Mouse (Mus musculus) liver, embryonic 11.5 days (tissue): ENCODE measurements around the gene Gfpt2. TPM values are rescaled to one million over a fixed set of nuclear protein-coding genes. Genes with fewer than 3 reads are reported as not detected.
A peak's percentile ranks its signal among the peaks of the same experiment; 100 is the strongest.

Experiments
- ATAC-seq: fragments of 200-750 bp; cut with Nextera tagmentation; replicated peaks from 2 replicates; pipeline ENCODE4 v1.8.0; 2017; ENCODE audit warnings: moderate number of reproducible peaks, mild to moderate bottlenecking, moderate TSS enrichment, moderate library complexity; ENCODE audit not compliant: low FRiP score
- DNase-seq: peaks from one replicate; pipeline ENCODE4 v3.0.0-alpha.2; 2017; ENCODE audit warnings: low spot score
- H3K27ac ChIP-seq: fragments of 300-500 bp; sonication (generic); 2 replicates; pipeline ENCODE4 v1.5.1; 2014; ENCODE audit warnings: mild to moderate bottlenecking, low read depth, low read length, control low read depth
- H3K27me3 ChIP-seq: fragments of 300-500 bp; sonication (generic); replicated peaks from 2 replicates; pipeline ENCODE4 v1.6.1; 2014; ENCODE audit warnings: low read length, mixed read lengths; ENCODE audit not compliant: control insufficient read depth, insufficient read depth
- H3K36me3 ChIP-seq: fragments of 300-500 bp; sonication (generic); 2 replicates; pipeline ENCODE4 v1.6.1; 2014; ENCODE audit warnings: mild to moderate bottlenecking, low read length, moderate library complexity, mixed read lengths; ENCODE audit not compliant: control insufficient read depth, insufficient read depth
- H3K4me1 ChIP-seq: fragments of 300-500 bp; sonication (generic); replicated peaks from 2 replicates; pipeline ENCODE4 v1.6.1; 2014; ENCODE audit warnings: low read length, mixed read lengths; ENCODE audit not compliant: control insufficient read depth, insufficient read depth
- H3K4me2 ChIP-seq: fragments of 300-500 bp; sonication (generic); 2 replicates; pipeline ENCODE4 v1.6.1; 2014; ENCODE audit warnings: mild to moderate bottlenecking, control low read depth, moderate library complexity
- H3K4me3 ChIP-seq: fragments of 300-500 bp; sonication (generic); 2 replicates; pipeline ENCODE4 v1.5.1; 2014; ENCODE audit warnings: low read depth, low read length, control low read depth
- H3K9ac ChIP-seq: fragments of 300-500 bp; sonication (generic); 2 replicates; pipeline ENCODE4 v1.6.1; 2014; ENCODE audit warnings: low read depth, low read length, control low read depth
- H3K9me3 ChIP-seq: fragments of 300-500 bp; sonication (generic); 2 replicates; pipeline ENCODE4 v1.6.1; 2016; ENCODE audit warnings: low read length, inconsistent platforms, mixed read lengths; ENCODE audit not compliant: control insufficient read depth
- WGBS: fragments of 180-500 bp; shearing (Covaris S2); extraction: QIAGEN DNeasy Blood & Tissue Kit; methylation state at CpG from one replicate; pipeline ENCODE4 v1.1.7; 2014; 5-methylcytosine and 5-hydroxymethylcytosine counted together
- polyA plus RNA-seq: library from polyadenylated mRNA; unstranded; fragments of >200 nt; fragmentation: Nextera tagmentation; extraction: Ambion mirVana; gene quantifications from 2 replicates; pipeline ENCODE4 v1.2.1, GENCODE M21; 2014

The Gfpt2 gene
- polyA plus RNA-seq, 1 experiment from 2014 or later = 6.2 TPM

DNA sequence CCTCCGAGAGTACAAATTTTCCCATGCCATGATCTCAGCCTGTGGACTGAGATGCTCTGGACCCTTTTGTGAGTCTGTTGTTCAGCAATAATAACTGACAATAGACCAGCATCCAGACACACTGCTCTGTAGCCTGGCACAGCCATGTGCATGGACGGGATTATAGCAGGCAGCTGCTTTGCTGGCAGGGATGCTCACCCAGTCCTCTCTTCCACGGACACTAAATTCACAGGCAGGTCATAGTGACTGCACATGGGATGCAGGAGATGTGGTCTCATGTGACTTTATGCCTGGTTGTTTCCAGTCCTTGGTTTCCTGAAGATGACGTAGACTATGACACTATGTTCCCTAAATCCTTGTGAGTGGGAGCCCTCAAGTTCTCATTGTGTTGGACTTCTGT lies 19.1 kb upstream of the Gfpt2 start:
- ATAC-seq (no peak), DNase-seq (no peak)
- Histone ChIP-seq H3K9ac (no peak overlapping the region), H3K4me2 (no peak overlapping the region), H3K4me3 (no peak overlapping the region), H3K9me3 (no peaks in the 10 kb centered on the region), H3K27me3 (no peaks in the 10 kb centered on the region), H3K4me1 (peaks cover 4% of the 10 kb centered on the region; the same call in 1 of the 2 replicates), H3K36me3 (no peaks in the 10 kb centered on the region), H3K27ac (no peak overlapping the region)
- 85% methylated on average over 4 of the region's 4 CpGs for WGBS

DNA sequence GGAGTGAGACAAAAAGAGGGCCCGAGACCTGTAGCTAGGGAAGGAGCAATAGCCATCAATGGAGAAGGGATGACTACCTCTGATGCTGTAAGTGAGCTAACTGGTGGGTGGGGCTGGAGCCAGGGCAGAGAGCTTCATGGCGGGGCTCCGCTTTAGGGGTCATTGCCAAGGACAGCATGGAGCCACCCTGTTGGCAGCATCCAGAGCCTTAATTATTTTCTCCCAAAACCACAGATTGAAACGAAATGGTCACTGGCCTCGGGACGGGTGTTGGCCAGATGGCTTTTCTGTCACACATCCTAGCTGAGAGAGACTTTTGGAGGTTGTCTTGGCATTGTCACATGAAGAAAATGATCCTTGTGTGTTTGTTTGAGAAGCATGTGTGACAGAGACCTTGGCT lies 15.1 kb upstream of the Gfpt2 start:
- Histone ChIP-seq H3K4me2 (no peak overlapping the region), H3K27me3 (no peaks in the 10 kb centered on the region), H3K4me1 (peaks cover 11% of the 10 kb centered on the region), H3K4me3 (no peak overlapping the region), H3K36me3 (no peaks in the 10 kb centered on the region), H3K27ac (no peak overlapping the region), H3K9me3 (no peaks in the 10 kb centered on the region), H3K9ac (no peak overlapping the region)
- 88% methylated on average over 5 of the region's 6 CpGs for WGBS
- ATAC-seq (no peak), DNase-seq (no peak)

- no peak overlapping the region for H3K4me2 ChIP-seq
- ATAC-seq = no peak
- no peak overlapping the region for H3K27ac ChIP-seq
- no peaks in the 10 kb centered on the region for H3K27me3 ChIP-seq
- WGBS = 72% methylated on average over 4 of the region's 4 CpGs
- no peak overlapping the region for H3K4me3 ChIP-seq
- H3K9me3 ChIP-seq = no peaks in the 10 kb centered on the region
- no peak for DNase-seq
- peaks cover 11% of the 10 kb centered on the region for H3K4me1 ChIP-seq
- H3K36me3 ChIP-seq = no peaks in the 10 kb centered on the region
- no peak overlapping the region for H3K9ac ChIP-seq
These were observed 13.7 kb upstream of the Gfpt2 start for GRCm38 (mm10) chr11:49780161-49780817.

DNA sequence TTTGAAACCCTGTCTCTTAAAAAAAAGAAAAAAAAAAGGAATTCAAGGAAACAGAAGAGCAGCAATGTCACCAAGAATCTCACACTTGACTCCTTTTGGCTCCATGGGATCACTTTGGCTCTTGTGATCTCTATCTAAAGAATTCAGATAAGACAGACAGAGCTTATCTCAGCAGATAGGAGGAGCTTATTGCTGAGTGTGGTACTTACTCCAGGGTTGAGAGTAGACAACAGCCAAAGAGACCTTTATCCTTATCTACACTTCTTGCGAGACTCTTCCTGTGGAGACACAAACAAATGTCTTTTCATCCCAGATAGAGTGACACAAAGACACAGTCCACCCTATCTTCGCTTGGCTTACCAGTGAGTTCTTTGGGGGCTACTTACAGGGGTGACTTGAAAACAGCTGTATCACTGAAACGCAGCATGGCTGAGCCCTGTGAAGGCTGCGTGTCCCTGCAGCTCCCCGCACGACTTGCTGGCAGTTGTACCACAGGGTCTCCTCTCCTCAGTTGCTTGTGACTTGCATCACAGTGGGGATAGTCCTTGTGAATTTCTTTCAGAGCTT lies 12.1 kb upstream of the Gfpt2 start:
- peak overlapping the region; percentile 19 for H3K4me2 ChIP-seq
- no peaks in the 10 kb centered on the region for H3K27me3 ChIP-seq
- H3K4me3 ChIP-seq = no peak overlapping the region
- 15% methylated on average over 6 of the region's 6 CpGs for WGBS
- no peak overlapping the region for H3K9ac ChIP-seq
- H3K9me3 ChIP-seq = no peaks in the 10 kb centered on the region
- no peak overlapping the region for H3K27ac ChIP-seq
- ATAC-seq (0 out of 2 replicates have a peak, but pooled peaks have one; percentile 57), DNase-seq (no peak)
- H3K4me1 ChIP-seq = peaks cover 11% of the 10 kb centered on the region
- no peaks in the 10 kb centered on the region for H3K36me3 ChIP-seq

DNA sequence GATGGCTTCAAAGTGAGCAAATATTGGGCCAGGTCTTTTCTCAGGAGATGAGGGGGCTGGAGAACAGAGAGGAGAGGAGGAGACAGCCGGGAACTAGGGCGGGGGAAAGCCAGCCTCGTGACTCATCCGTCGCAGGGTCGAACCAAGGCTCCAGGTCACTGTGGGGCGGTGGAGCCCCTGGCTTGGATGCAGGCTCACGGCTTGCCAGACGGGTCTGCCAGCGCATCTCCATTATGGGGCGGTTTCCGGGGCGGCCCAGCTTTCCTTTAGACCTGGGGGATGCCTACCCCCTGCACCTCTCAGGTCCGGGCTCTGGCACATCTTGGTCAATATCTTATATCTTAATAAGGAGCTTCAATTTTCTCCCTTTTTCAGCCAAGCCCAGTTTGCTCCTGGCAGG lies 847 bp upstream of the Gfpt2 start:
- H3K27ac ChIP-seq = no peak overlapping the region

DNA sequence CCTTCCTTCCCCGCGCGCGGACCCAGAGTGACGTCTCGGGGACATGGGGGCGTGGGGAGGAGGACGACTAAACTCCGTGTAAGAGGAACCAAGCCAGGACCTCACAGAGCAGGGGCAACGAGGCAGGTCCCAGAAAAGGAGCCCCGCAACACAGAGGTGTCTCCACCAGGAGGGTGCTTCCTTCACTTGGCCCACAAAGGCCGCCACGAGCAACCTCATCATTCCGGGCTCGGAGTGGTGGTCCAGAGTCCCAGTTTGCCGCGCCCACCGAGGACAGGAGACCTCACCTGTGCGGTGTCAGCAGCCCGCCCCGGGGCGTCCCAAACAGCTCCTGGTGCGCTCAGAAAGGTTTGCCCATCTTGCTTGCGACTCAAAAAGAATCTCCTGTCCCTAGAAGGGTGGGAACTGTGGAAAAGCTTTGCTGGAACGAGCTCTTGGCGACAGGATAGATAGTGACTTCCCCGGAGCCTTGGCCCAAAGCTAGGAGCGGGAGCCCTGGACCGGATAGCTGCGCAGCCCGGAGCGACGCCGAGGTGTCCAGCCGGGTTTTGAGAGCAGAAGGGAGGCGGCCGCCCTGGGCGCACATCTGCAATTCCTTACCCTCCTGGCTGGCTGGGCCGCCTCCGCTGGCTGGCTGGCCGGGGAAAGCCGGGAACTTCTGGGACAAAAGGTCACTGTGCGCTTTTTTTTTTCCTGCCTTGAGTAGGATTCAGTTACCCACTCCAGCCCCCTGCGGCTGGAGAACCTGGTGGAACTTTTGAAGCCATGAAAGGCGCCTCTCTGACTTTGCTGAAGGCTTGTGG lies 565 bp downstream of the Gfpt2 start:
- Histone ChIP-seq H3K36me3 (no peaks in the 10 kb centered on the region), H3K4me3 (peak overlapping the region; percentile 53), H3K27ac (no peak overlapping the region), H3K9me3 (no peaks in the 10 kb centered on the region), H3K4me1 (peaks cover 17% of the 10 kb centered on the region), H3K9ac (peak overlapping the region; percentile 46), H3K27me3 (peaks cover 23% of the 10 kb centered on the region), H3K4me2 (peak overlapping the region; percentile 97)
- peak; percentile 62 for DNase-seq
- WGBS = 3% methylated on average over 45 of the region's 45 CpGs
- ATAC-seq = peak; percentile 27; the same call in 1 of the 2 replicates

More for the DNA sequence above, 847 bp upstream of the Gfpt2 start:
- Histone ChIP-seq H3K36me3 (no peaks in the 10 kb centered on the region), H3K27me3 (peaks cover 23% of the 10 kb centered on the region), H3K9me3 (no peaks in the 10 kb centered on the region), H3K4me2 (peak overlapping the region; percentile 97), H3K9ac (no peak overlapping the region), H3K4me1 (peaks cover 13% of the 10 kb centered on the region), H3K4me3 (no peak overlapping the region; the same call in 1 of the 2 replicates)
- no peak for ATAC-seq
- no peak for DNase-seq
- WGBS = 11% methylated on average over 14 of the region's 14 CpGs

GRCm38 (mm10) chr11:49798931-49799330 lies 5.0 kb downstream of the Gfpt2 start:
- Histone ChIP-seq H3K27ac (no peak overlapping the region), H3K4me1 (peaks cover 14% of the 10 kb centered on the region), H3K27me3 (peaks cover 17% of the 10 kb centered on the region), H3K9me3 (no peaks in the 10 kb centered on the region), H3K36me3 (no peaks in the 10 kb centered on the region), H3K4me2 (no peak overlapping the region), H3K9ac (no peak overlapping the region), H3K4me3 (no peak overlapping the region)
- ATAC-seq (peak; percentile 34; the same call in 1 of the 2 replicates), DNase-seq (no peak)
- WGBS = 60% methylated on average over 6 of the region's 6 CpGs

GRCm38 (mm10) chr11:49801516-49801915 lies 7.5 kb downstream of the Gfpt2 start:
- Histone ChIP-seq H3K4me2 (no peak overlapping the region), H3K4me3 (no peak overlapping the region), H3K9me3 (no peaks in the 10 kb centered on the region), H3K9ac (no peak overlapping the region), H3K36me3 (no peaks in the 10 kb centered on the region), H3K27me3 (0 out of 2 replicates have a peak, but pooled peaks cover 4% of the 10 kb centered on the region), H3K4me1 (peaks cover 3% of the 10 kb centered on the region), H3K27ac (no peak overlapping the region)
- ATAC-seq = no peak
- WGBS = 85% methylated on average over 4 of the region's 4 CpGs
- no peak for DNase-seq
